Mouse (Mus musculus): ENCODE measurements at regions not wholly inside any gene's neighbourhood (a gene's known extent, or its start where the extent isn't known, plus 50 kb on each side); places are given as distances from the start of the nearest gene placed in this dataset.
"Not testable (repeated sequence)": the region's sequence is repeated elsewhere in the genome, so short reads cannot be mapped to it uniquely, and the experiment has no call there.

DNA sequence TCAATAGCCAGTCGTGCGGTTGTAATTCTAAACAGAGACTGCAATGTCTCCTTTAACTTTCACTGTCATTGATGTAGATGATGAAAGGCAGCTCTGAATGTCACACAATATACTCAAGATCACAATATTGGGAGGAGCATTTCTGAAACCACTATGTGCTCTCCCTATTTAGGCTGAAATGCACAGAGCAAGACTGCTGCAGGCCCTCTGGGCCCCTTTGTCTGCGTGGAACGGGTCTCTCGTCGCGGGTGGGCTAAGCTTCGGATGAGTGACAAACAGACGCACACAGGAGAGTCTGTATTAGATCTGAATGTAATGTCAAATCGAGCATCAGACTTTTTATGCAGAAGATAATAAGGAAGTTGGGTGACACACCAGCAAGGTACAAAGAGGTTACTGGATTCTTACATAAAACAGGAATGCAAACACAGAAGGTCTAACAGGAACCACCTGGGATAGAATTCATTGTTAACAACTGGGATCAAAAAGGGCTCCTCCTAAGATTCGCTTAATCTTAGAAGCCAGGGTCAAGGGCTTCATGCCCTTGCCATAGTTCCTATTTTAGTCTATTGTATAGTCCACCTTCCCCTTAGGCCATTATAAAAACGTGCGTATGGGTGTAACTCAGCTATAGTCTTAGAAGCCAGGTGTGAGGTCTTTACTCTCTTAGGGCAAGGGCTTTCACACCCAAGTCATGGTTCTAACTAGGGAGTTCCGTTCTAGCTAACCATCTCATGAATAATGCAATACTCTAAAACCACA, 62.5 kb upstream of the Tnfrsf8 start:
- not testable (repeated sequence) for TF ChIP-seq CTCF (conservative IDR thresholded peaks at IDR 0.05; ENCODE audit: insufficient read depth, insufficient read length, low read depth, low read length); POLR2A (IDR thresholded peaks at IDR 0.05; ENCODE audit: low read depth, low read length)

Data from kidney, adult 2 months (tissue).